Mouse (Mus musculus) liver, embryonic 16.5 days (tissue): ENCODE measurements around the gene Abcc1. TPM values are rescaled to one million over a fixed set of nuclear protein-coding genes. Genes with fewer than 3 reads are reported as not detected.

Experiments
- ATAC-seq: fragments of 200-750 bp; cut with Nextera tagmentation; 2 replicates; pipeline ENCODE4 v1.8.0; 2017; ENCODE audit warnings: low read depth, mild to moderate bottlenecking, moderate number of reproducible peaks, moderate library complexity
- H3K27ac ChIP-seq: fragments of 300-500 bp; sonication (generic); 2 replicates; pipeline ENCODE4 v1.5.1; 2014; ENCODE audit warnings: mild to moderate bottlenecking, low read length
- H3K27me3 ChIP-seq: fragments of 300-500 bp; sonication (generic); 2 replicates; pipeline ENCODE4 v1.6.1; 2014; ENCODE audit warnings: low read depth, low read length, mixed read lengths; ENCODE audit not compliant: control insufficient read depth, insufficient read depth
- H3K36me3 ChIP-seq: fragments of 300-500 bp; sonication (generic); 2 replicates; pipeline ENCODE4 v1.6.1; 2014; ENCODE audit warnings: mild to moderate bottlenecking; ENCODE audit not compliant: control insufficient read depth, insufficient read depth
- H3K4me1 ChIP-seq: fragments of 300-500 bp; sonication (generic); 2 replicates; pipeline ENCODE4 v1.6.1; 2014; ENCODE audit warnings: low read depth, low read length, mixed read lengths; ENCODE audit not compliant: control insufficient read depth
- H3K4me2 ChIP-seq: fragments of 300-500 bp; sonication (generic); 2 replicates; pipeline ENCODE4 v1.6.1; 2014; ENCODE audit warnings: low read depth, low read length, mixed read lengths
- H3K4me3 ChIP-seq: fragments of 300-500 bp; sonication (generic); 2 replicates; pipeline ENCODE4 v1.5.1; 2014; ENCODE audit warnings: low read depth, mild to moderate bottlenecking, low read length
- H3K9ac ChIP-seq: fragments of 300-500 bp; sonication (generic); 2 replicates; pipeline ENCODE4 v1.6.1; 2014; ENCODE audit warnings: low read depth, low read length
- H3K9me3 ChIP-seq: fragments of 300-500 bp; sonication (generic); replicated peaks from 2 replicates; pipeline ENCODE4 v1.6.1; 2016; ENCODE audit warnings: low read length; ENCODE audit not compliant: control insufficient read depth
- WGBS: fragments of 180-500 bp; shearing (Covaris S2); extraction: QIAGEN DNeasy Blood & Tissue Kit; methylation state at CpG from one replicate; pipeline ENCODE4 v1.1.7; 2014; ENCODE audit not compliant: insufficient replicate concordance; 5-methylcytosine and 5-hydroxymethylcytosine counted together
- polyA plus RNA-seq: library from polyadenylated mRNA; unstranded; fragments of >200 nt; fragmentation: Nextera tagmentation; extraction: Ambion mirVana; gene quantifications from 2 replicates; pipeline ENCODE4 v1.2.1, GENCODE M21; 2015

The Abcc1 gene
- polyA plus RNA-seq, 1 experiment from 2014 or later: 2.1 TPM

- Histone ChIP-seq H3K9ac (no peak overlapping the region), H3K9me3 (no peaks in the 10 kb centered on the region), H3K4me1 (no peaks in the 10 kb centered on the region), H3K4me3 (no peak overlapping the region), H3K27ac (no peak overlapping the region), H3K36me3 (no peaks in the 10 kb centered on the region), H3K27me3 (no peaks in the 10 kb centered on the region), H3K4me2 (no peak overlapping the region)
- no peak for ATAC-seq
- WGBS: 41% methylated on average over 1 of the region's 1 CpGs
Measured at GRCm38 (mm10) chr16:14483221-14483620, 121.9 kb downstream of the Abcc1 start.

- Histone ChIP-seq H3K27ac (no peak overlapping the region), H3K4me3 (no peak overlapping the region), H3K9ac (no peak overlapping the region), H3K36me3 (no peaks in the 10 kb centered on the region), H3K27me3 (no peaks in the 10 kb centered on the region), H3K4me2 (no peak overlapping the region), H3K4me1 (no peaks in the 10 kb centered on the region), H3K9me3 (no peaks in the 10 kb centered on the region)
- ATAC-seq: no peak
- 49% methylated on average over 2 of the region's 2 CpGs for WGBS
Measured at GRCm38 (mm10) chr16:14493491-14494114, 132.2 kb downstream of the Abcc1 start.

GRCm38 (mm10) chr16:14501649-14502360, 140.4 kb downstream of the Abcc1 start:
- Histone ChIP-seq H3K4me1 (no peaks in the 10 kb centered on the region), H3K9me3 (no peaks in the 10 kb centered on the region), H3K36me3 (no peaks in the 10 kb centered on the region), H3K9ac (no peak overlapping the region), H3K4me3 (no peak overlapping the region), H3K27ac (no peak overlapping the region), H3K27me3 (no peaks in the 10 kb centered on the region), H3K4me2 (no peak overlapping the region)
- no peak for ATAC-seq
- 59% methylated on average over 8 of the region's 8 CpGs for WGBS

GRCm38 (mm10) chr16:14506461-14506860, 145.1 kb downstream of the Abcc1 start:
- ATAC-seq: no peak
- H3K9me3 ChIP-seq: no peaks in the 10 kb centered on the region
- H3K4me2 ChIP-seq: no peak overlapping the region
- H3K4me1 ChIP-seq: no peaks in the 10 kb centered on the region
- H3K9ac ChIP-seq: no peak overlapping the region
- no peak overlapping the region for H3K4me3 ChIP-seq
- H3K36me3 ChIP-seq: no peaks in the 10 kb centered on the region
- no peaks in the 10 kb centered on the region for H3K27me3 ChIP-seq
- 28% methylated on average over 2 of the region's 2 CpGs for WGBS
- H3K27ac ChIP-seq: no peak overlapping the region

Other genes with a start within 250 kb of the Abcc1 start
- gene Nde1, start 198.3 kb upstream of the Abcc1 start, polyA plus RNA-seq: 50.1 and 50.3 TPM in 2 replicates
- 5.6 and 6.9 TPM in 2 replicates for gene Marf1, start 198.2 kb upstream of the Abcc1 start, polyA plus RNA-seq
- gene Myh11, start 70.2 kb upstream of the Abcc1 start, polyA plus RNA-seq: 0.60 and 1.7 TPM in 2 replicates
- 52.8 and 59.7 TPM in 2 replicates for gene Fopnl, start 44.2 kb upstream of the Abcc1 start, polyA plus RNA-seq
- gene A630010A05Rik, start 200.8 kb downstream of the Abcc1 start, polyA plus RNA-seq: not detected in 2 replicates